Mouse (Mus musculus) neural tube, embryonic 14.5 days (tissue): ENCODE data around the gene Ptpn5. TPM values are rescaled to one million over a fixed set of nuclear protein-coding genes. Genes with fewer than 3 reads are reported as not detected.

Experiments
- ATAC-seq: fragments of 200-750 bp; cut with Nextera tagmentation; 2 replicates; pipeline ENCODE4 v1.8.0; 2017; ENCODE audit warnings: low read depth, mild to moderate bottlenecking, moderate TSS enrichment, moderate library complexity
- H3K27ac ChIP-seq: fragments of 300-500 bp; sonication (generic); 2 replicates; pipeline ENCODE4 v1.5.1; 2014; ENCODE audit warnings: low read depth, mild to moderate bottlenecking, control low read depth, low read length, moderate library complexity, mixed read lengths
- H3K27me3 ChIP-seq: fragments of 300-500 bp; sonication (generic); 2 replicates; pipeline ENCODE4 v1.6.1; 2014; ENCODE audit warnings: low read length; ENCODE audit not compliant: control insufficient read depth, insufficient read depth
- H3K36me3 ChIP-seq: fragments of 300-500 bp; sonication (generic); 2 replicates; pipeline ENCODE4 v1.6.1; 2014; ENCODE audit warnings: low read length, mixed read lengths; ENCODE audit not compliant: control insufficient read depth, insufficient read depth
- H3K4me1 ChIP-seq: fragments of 300-500 bp; sonication (generic); 2 replicates; pipeline ENCODE4 v1.6.1; 2014; ENCODE audit warnings: low read length; ENCODE audit not compliant: control insufficient read depth, insufficient read depth
- H3K4me2 ChIP-seq: fragments of 300-500 bp; sonication (generic); 2 replicates; pipeline ENCODE4 v1.6.1; 2014; ENCODE audit warnings: mild to moderate bottlenecking, low read depth, low read length, control low read depth
- H3K4me3 ChIP-seq: fragments of 300-500 bp; sonication (generic); 2 replicates; pipeline ENCODE4 v1.5.1; 2014; ENCODE audit warnings: low read depth, low read length, control low read depth, mixed read lengths
- H3K9ac ChIP-seq: fragments of 300-500 bp; sonication (generic); replicated peaks from 2 replicates; pipeline ENCODE4 v1.6.1; 2014; ENCODE audit warnings: low read depth, mild to moderate bottlenecking, control low read depth, low read length, mixed read lengths
- H3K9me3 ChIP-seq: fragments of 300-500 bp; sonication (generic); 2 replicates; pipeline ENCODE4 v1.6.1; 2016; ENCODE audit warnings: low read length; ENCODE audit not compliant: control insufficient read depth
- WGBS: fragments of 180-500 bp; shearing (Covaris S2); extraction: QIAGEN DNeasy Blood & Tissue Kit; methylation state at CpG from one replicate; pipeline ENCODE4 v1.1.7; 2014; 5-methylcytosine and 5-hydroxymethylcytosine counted together
- polyA plus RNA-seq: library from polyadenylated mRNA; unstranded; fragments of >200 nt; fragmentation: Nextera tagmentation; extraction: Ambion mirVana; gene quantifications from 2 replicates; pipeline ENCODE4 v1.2.1, GENCODE M21; 2014

The Ptpn5 gene
- polyA plus RNA-seq, 1 experiment from 2014 or later, result 182 TPM

DNA sequence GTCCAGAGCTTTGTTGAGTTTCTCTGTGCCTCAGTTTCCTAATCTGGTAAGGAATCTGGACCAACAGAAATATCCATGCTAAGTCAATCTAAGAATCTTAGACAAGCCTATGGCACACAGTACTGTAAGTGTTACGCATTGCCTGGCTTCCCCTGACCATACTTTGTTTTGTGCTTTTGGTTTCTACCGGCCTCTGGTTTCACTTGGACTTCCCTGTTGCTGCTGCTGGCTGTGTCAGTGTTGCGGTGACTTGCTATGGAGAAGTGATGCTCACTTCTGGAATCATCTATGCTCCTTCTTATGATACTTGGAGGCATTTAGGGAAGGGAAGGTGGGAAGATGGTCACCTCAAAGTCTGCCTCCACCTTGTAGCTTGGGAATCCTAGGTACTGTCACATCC is 11.5 kb downstream of the Ptpn5 start:
- WGBS, result 91% methylated on average over 3 of the region's 3 CpGs
- no peak for ATAC-seq

DNA sequence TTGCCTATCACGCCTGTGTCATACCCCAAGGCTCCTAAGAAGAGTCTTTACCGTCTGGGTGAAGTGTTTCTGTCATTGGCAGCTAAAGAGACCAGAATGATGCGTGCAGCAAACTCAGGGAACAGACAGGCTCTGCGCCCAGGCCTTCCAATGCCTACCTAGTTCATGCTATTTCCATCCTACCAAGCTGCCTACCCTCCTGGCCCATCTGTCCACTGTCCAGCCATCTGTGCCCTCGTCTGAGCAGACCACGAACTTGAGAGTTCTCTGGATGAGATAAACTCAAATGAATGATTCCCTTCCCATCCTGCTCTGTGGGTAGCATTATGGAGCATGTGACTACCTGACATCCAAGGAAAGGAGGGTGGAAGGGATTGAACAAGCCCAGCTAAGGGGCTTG is 16.8 kb downstream of the Ptpn5 start:
- WGBS, result 87% methylated on average over 6 of the region's 6 CpGs
- Histone ChIP-seq H3K4me3 (no peak overlapping the region), H3K27me3 (no peaks in the 10 kb centered on the region), H3K36me3 (no peaks in the 10 kb centered on the region; the same call in 1 of the 2 replicates), H3K4me2 (no peak overlapping the region), H3K27ac (no peak overlapping the region), H3K9ac (no peak overlapping the region), H3K9me3 (no peaks in the 10 kb centered on the region), H3K4me1 (no peaks in the 10 kb centered on the region)
- no peak for ATAC-seq

More for the DNA sequence above, 11.5 kb downstream of the Ptpn5 start:
- Histone ChIP-seq H3K27ac (no peak overlapping the region), H3K4me2 (no peak overlapping the region), H3K36me3 (no peaks in the 10 kb centered on the region; the same call in 1 of the 2 replicates), H3K9me3 (no peaks in the 10 kb centered on the region), H3K27me3 (no peaks in the 10 kb centered on the region), H3K4me3 (no peak overlapping the region), H3K9ac (no peak overlapping the region), H3K4me1 (no peaks in the 10 kb centered on the region)

DNA sequence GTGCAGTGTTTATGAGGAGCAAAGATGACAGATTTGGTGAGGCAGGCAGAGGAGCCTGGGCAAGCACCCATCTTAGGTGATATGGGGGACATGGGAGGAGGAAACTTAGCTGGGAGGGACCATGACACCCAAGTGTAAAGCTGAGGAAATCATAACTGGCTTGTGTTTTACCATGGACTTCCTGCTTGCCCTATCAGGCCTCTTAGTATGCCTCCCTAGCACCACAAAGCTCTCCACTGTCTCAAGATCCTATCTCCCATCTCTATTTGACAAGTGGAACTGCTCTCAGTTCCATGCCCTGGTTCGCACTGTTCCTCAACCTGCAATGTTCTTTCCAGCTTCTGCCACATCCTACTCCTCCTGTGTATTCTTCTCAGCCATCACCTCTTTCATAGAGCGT is 18.0 kb downstream of the Ptpn5 start:
- Histone ChIP-seq H3K4me3 (no peak overlapping the region), H3K9ac (no peak overlapping the region), H3K36me3 (peaks cover 5% of the 10 kb centered on the region; the same call in 1 of the 2 replicates), H3K4me1 (no peaks in the 10 kb centered on the region), H3K4me2 (no peak overlapping the region), H3K27ac (no peak overlapping the region), H3K27me3 (no peaks in the 10 kb centered on the region), H3K9me3 (no peaks in the 10 kb centered on the region)
- WGBS, result 98% methylated on average over 2 of the region's 2 CpGs
- no peak for ATAC-seq

DNA sequence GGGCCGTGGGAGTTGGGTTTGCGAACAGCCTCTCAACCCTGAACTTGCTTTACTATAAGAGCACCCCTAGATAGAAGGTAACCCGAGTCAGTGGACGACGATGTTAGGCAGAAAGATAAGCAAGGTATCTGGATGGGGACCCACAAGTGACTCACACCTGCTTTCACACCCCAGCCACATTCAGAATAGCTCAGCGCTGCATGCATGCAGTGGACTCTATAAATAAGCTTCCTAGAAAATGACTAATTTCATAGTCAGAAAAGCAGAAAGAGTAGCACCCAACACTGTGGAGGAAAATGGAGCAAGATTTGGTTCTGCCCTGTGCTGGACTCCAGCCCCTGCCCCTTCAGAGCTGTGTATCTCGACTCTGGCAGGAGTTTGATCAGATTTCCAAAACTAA is 20.1 kb downstream of the Ptpn5 start:
- Histone ChIP-seq H3K9ac (no peak overlapping the region), H3K27ac (no peak overlapping the region), H3K9me3 (no peaks in the 10 kb centered on the region), H3K4me2 (no peak overlapping the region), H3K4me1 (no peaks in the 10 kb centered on the region), H3K4me3 (no peak overlapping the region), H3K27me3 (no peaks in the 10 kb centered on the region), H3K36me3 (peaks cover 8% of the 10 kb centered on the region; the same call in 1 of the 2 replicates)
- 89% methylated on average over 7 of the region's 7 CpGs for WGBS
- ATAC-seq, result no peak

DNA sequence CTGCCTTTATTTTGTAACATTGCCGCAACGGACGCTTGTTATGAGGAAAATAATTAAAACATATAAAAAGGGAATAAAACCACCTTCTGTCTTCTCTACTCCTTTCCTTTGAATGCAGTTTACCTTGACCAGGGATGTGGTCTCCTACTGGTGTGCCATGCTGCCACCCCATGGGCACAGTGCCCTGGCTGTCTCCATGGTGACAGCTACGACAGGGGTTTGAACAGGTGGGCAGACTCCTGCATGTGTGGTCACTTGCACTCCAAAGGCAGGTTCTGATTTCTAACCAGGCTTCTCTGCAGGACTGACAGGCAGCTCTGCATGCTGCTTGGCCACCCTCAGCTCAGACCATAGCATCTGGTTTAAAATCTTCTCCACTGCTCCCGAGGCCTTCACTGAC is 21.4 kb downstream of the Ptpn5 start:
- no peak overlapping the region for H3K4me2 ChIP-seq
- no peak overlapping the region for H3K27ac ChIP-seq
- H3K36me3 ChIP-seq, result peaks cover 8% of the 10 kb centered on the region; the same call in 1 of the 2 replicates
- H3K4me1 ChIP-seq, result no peaks in the 10 kb centered on the region
- WGBS, result 91% methylated on average over 5 of the region's 5 CpGs
- no peaks in the 10 kb centered on the region for H3K9me3 ChIP-seq
- ATAC-seq, result no peak
- H3K27me3 ChIP-seq, result no peaks in the 10 kb centered on the region
- H3K9ac ChIP-seq, result no peak overlapping the region
- H3K4me3 ChIP-seq, result no peak overlapping the region

DNA sequence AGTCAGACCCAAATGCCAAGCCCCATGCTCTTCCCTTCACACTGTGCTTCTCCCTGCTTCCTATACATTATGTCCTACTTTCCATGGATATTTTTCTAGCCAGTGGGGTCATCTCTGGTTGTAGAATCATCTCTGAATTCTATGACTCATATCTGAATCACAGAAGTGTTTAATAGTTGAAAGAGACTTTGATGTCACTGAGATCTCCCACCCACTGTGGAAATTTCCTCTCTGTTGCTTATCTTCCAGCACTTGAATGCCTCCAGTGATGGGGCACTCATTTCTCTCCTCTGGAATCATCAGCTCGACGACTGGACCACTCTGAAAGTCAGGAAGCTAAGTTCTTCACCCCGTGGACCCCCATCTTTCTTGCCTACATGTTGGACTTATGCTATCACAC is 22.4 kb downstream of the Ptpn5 start:
- Histone ChIP-seq H3K36me3 (peaks cover 8% of the 10 kb centered on the region; the same call in 1 of the 2 replicates), H3K27me3 (no peaks in the 10 kb centered on the region), H3K4me1 (no peaks in the 10 kb centered on the region), H3K4me2 (no peak overlapping the region), H3K9ac (no peak overlapping the region), H3K4me3 (no peak overlapping the region), H3K27ac (no peak overlapping the region), H3K9me3 (no peaks in the 10 kb centered on the region)
- WGBS, result 75% methylated on average over 3 of the region's 3 CpGs
- no peak for ATAC-seq

DNA sequence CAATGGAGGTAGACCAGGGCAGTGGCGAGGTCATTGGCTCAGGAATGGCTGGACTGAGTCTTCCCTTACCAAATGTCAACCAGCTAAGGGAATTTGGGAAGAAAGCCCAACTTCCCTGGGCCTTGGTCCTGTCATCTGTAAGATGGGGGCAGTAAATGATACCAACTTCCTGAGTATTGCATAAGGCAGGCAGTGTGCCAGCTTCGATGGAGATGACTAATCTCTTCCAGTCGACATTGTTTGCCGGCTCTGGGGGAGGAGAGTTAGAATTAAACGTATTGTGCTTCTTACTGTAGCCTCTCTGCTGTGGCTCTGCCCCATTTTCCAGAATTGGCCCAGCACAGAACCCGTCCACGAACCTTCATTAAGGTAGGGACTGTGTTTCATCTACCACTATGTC is 23.0 kb downstream of the Ptpn5 start:
- Histone ChIP-seq H3K36me3 (peaks cover 8% of the 10 kb centered on the region; the same call in 1 of the 2 replicates), H3K4me1 (no peaks in the 10 kb centered on the region), H3K27ac (no peak overlapping the region), H3K4me3 (no peak overlapping the region), H3K9ac (no peak overlapping the region), H3K27me3 (no peaks in the 10 kb centered on the region), H3K4me2 (no peak overlapping the region), H3K9me3 (no peaks in the 10 kb centered on the region)
- no peak for ATAC-seq
- 88% methylated on average over 7 of the region's 7 CpGs for WGBS

DNA sequence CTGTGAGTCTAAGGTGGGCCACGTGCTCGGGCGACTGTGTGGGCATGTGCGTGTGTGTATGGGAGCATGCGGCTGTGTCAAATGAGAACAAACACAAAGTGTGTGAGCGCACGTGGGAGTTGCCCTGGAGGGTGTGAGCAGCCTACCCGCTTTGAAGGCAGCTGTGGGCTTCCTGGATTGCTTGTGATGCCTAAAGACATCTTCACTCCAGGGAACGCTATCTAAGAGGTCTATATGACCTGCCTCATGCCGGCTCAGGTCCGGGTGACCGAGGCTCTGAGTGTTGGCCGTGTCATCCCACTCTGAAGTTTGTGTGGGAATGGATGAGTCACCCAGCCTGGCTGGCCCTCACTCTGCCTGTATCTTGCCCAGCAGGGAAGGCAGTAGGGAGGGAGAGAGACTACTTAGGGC is 24.7 kb downstream of the Ptpn5 start:
- Histone ChIP-seq H3K4me3 (no peak overlapping the region), H3K27ac (no peak overlapping the region), H3K9ac (no peak overlapping the region), H3K4me1 (no peaks in the 10 kb centered on the region), H3K36me3 (peaks cover 8% of the 10 kb centered on the region; the same call in 1 of the 2 replicates), H3K27me3 (no peaks in the 10 kb centered on the region), H3K4me2 (no peak overlapping the region), H3K9me3 (no peaks in the 10 kb centered on the region)
- ATAC-seq, result no peak
- 87% methylated on average over 13 of the region's 13 CpGs for WGBS

DNA sequence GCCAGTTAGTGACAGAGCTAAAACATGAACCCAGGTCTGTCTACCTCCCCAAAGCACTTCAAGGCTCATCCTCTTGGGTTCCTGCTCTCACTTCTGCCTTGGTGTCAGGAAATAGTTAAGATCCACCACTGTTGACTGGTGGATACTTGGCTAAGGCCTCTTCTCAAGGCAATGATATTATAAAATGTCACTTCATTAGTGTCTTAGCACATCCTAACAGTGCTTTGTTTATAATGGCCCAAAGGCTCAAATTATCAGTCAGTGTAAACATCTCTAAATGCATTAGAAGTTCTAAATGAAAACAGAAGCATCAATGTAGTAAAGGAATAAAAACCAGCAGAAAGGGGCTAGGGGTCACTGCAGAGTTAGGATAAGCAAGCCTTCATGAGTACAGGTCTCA is 26.5 kb downstream of the Ptpn5 start:
- H3K4me2 ChIP-seq, result no peak overlapping the region
- H3K4me3 ChIP-seq, result no peak overlapping the region
- H3K27me3 ChIP-seq, result no peaks in the 10 kb centered on the region
- H3K4me1 ChIP-seq, result no peaks in the 10 kb centered on the region
- no peak overlapping the region for H3K27ac ChIP-seq
- no peak for ATAC-seq
- no peaks in the 10 kb centered on the region for H3K9me3 ChIP-seq
- no peak overlapping the region for H3K9ac ChIP-seq
- H3K36me3 ChIP-seq, result 0 out of 2 replicates have a peak, but pooled peaks cover 8% of the 10 kb centered on the region
